Mouse (Mus musculus) midbrain, embryonic 11.5 days (tissue): Measurements from ENCODE around the gene Cacna1i. TPM values are rescaled to one million over a fixed set of nuclear protein-coding genes. Genes with fewer than 3 reads are reported as not detected.

Experiments
- ATAC-seq: fragments of 200-750 bp; cut with Nextera tagmentation; 2 replicates; pipeline ENCODE4 v1.8.0; 2017; ENCODE audit warnings: moderate TSS enrichment, moderate library complexity; ENCODE audit not compliant: low FRiP score
- DNase-seq: peaks from one replicate; pipeline ENCODE4 v3.0.0; 2015; ENCODE audit warnings: low spot score; ENCODE audit errors: missing footprints
- H3K27ac ChIP-seq: fragments of 300-500 bp; sonication (generic); 2 replicates; pipeline ENCODE4 v1.5.1; 2014; ENCODE audit warnings: low read depth, low read length
- H3K27me3 ChIP-seq: fragments of 300-500 bp; sonication (generic); 2 replicates; pipeline ENCODE4 v1.6.1; 2014; ENCODE audit warnings: mild to moderate bottlenecking, low read length, moderate library complexity, mixed read lengths; ENCODE audit not compliant: control insufficient read depth, insufficient read depth
- H3K36me3 ChIP-seq: fragments of 300-500 bp; sonication (generic); 2 replicates; pipeline ENCODE4 v1.6.1; 2014; ENCODE audit warnings: mild to moderate bottlenecking, low read length, moderate library complexity, mixed read lengths; ENCODE audit not compliant: control insufficient read depth, insufficient read depth
- H3K4me1 ChIP-seq: fragments of 300-500 bp; sonication (generic); 2 replicates; pipeline ENCODE4 v1.6.1; 2014; ENCODE audit warnings: low read length; ENCODE audit not compliant: control insufficient read depth, insufficient read depth
- H3K4me2 ChIP-seq: fragments of 300-500 bp; sonication (generic); 2 replicates; pipeline ENCODE4 v1.6.1; 2014; ENCODE audit warnings: mild to moderate bottlenecking, moderate library complexity
- H3K4me3 ChIP-seq: fragments of 300-500 bp; sonication (generic); 2 replicates; pipeline ENCODE4 v1.5.1; 2014; ENCODE audit warnings: low read depth, low read length
- H3K9ac ChIP-seq: fragments of 300-500 bp; sonication (generic); 2 replicates; pipeline ENCODE4 v1.6.1; 2014; ENCODE audit warnings: low read length
- H3K9me3 ChIP-seq: fragments of 300-500 bp; sonication (generic); 2 replicates; pipeline ENCODE4 v1.6.1; 2016; ENCODE audit warnings: low read length; ENCODE audit not compliant: control insufficient read depth
- WGBS: fragments of 180-500 bp; shearing (Covaris S2); extraction: QIAGEN DNeasy Blood & Tissue Kit; methylation state at CpG from one replicate; pipeline ENCODE4 v1.1.7; 2014; 5-methylcytosine and 5-hydroxymethylcytosine counted together
- polyA plus RNA-seq: library from polyadenylated mRNA; unstranded; fragments of >200 nt; fragmentation: Nextera tagmentation; extraction: Ambion mirVana; gene quantifications from 2 replicates; pipeline ENCODE4 v1.2.1, GENCODE M21; 2014

Cacna1i gene
- polyA plus RNA-seq, 1 experiment from 2014 or later: 0.05 TPM

DNA sequence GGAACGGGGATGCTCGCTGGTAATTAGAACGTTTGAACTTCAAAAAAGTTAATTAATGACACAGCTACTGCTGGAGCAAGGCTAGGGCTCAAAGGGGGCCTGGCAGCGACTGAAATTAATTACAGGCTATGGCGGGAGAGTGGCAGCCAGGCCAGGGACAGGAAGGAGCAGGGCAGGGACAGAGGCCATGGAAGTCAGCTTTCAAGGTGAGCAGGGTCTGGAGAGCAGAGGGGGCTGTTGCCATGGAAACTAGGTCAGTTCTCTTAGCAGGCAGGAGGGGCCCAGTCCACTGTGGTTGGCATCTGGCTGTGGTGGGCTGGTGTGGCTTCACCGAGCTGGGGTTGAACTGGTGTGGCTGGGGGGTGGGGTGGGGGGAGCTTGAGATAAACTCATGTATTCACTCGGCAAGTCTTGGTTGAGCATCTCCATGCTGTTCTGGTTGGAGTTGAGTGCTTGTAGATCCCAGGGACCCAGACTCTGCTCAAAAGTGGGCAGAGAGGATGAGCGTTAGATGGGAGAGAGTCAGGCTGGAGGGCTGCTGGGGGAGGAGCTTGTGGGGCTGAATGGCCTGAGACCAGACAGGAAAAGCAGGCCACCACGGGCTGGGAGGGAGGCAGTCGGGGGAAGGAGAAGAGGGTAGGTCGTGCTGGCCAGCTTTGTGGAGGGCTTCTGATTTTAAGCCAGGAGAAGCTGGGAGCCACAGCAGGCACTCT lies 31.7 kb downstream of the Cacna1i start:
- Histone ChIP-seq H3K36me3 (no peaks in the 10 kb centered on the region), H3K4me1 (peaks cover 17% of the 10 kb centered on the region), H3K27me3 (no peaks in the 10 kb centered on the region), H3K4me2 (no peak overlapping the region), H3K4me3 (no peak overlapping the region), H3K9ac (peak overlapping the region; percentile 3; the same call in 1 of the 2 replicates), H3K27ac (no peak overlapping the region), H3K9me3 (no peaks in the 10 kb centered on the region)
- WGBS: 20% methylated on average over 11 of the region's 11 CpGs
- DNase-seq (no peak), ATAC-seq (peak; percentile 63; the same call in 1 of the 2 replicates)

DNA sequence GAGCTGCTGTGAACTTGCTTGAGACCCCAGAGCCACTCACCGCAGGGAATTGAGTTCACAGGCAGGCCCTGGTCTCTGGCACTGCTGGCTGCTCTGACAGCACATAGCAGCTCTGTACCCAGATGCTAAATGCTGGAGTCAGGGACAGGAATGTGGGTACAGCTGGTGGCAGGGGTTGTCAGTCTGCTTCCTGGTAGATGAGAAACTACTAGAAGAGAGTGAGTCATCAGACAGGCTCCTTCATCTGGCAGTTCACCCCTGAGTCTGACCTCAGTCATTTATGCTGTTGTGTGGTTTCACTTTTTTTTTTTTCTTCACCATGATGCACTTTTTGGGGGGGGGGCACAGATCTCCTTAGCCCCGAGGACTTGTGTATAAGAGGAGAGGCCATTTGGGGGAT lies 32.3 kb downstream of the Cacna1i start:
- H3K9ac ChIP-seq: peak overlapping the region; percentile 3; the same call in 1 of the 2 replicates
- WGBS: 56% methylated on average over 2 of the region's 2 CpGs
- no peaks in the 10 kb centered on the region for H3K9me3 ChIP-seq
- no peak overlapping the region for H3K27ac ChIP-seq
- DNase-seq (no peak), ATAC-seq (no peak)
- H3K36me3 ChIP-seq: no peaks in the 10 kb centered on the region
- H3K4me3 ChIP-seq: no peak overlapping the region
- H3K27me3 ChIP-seq: no peaks in the 10 kb centered on the region
- no peak overlapping the region for H3K4me2 ChIP-seq
- peaks cover 17% of the 10 kb centered on the region for H3K4me1 ChIP-seq

DNA sequence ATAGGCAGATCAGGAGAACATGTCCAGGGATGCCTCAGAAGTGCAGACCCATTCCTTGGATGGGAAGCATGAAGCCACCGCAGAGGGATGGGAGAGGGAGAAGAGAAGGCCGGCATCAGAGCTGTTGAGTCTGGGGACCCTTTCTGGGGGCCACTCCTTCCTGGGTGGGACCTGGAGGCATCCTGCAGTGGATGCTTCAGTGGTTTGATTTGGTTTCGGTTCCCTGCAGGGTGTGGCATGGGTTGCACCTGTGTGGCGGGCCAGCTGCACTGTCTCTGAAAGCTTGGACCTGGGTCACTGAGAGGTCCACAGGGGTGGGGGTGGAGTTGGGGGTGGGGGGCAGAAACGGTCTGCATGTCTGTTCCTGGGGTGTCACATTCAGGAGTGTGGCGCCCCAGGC lies 32.9 kb downstream of the Cacna1i start:
- no peaks in the 10 kb centered on the region for H3K9me3 ChIP-seq
- no peak overlapping the region for H3K4me2 ChIP-seq
- no peak overlapping the region for H3K27ac ChIP-seq
- DNase-seq: no peak
- H3K27me3 ChIP-seq: no peaks in the 10 kb centered on the region
- ATAC-seq: no peak
- H3K4me1 ChIP-seq: peaks cover 13% of the 10 kb centered on the region
- no peak overlapping the region for H3K4me3 ChIP-seq
- H3K36me3 ChIP-seq: no peaks in the 10 kb centered on the region
- no peak overlapping the region for H3K9ac ChIP-seq
- 78% methylated on average over 6 of the region's 6 CpGs for WGBS

DNA sequence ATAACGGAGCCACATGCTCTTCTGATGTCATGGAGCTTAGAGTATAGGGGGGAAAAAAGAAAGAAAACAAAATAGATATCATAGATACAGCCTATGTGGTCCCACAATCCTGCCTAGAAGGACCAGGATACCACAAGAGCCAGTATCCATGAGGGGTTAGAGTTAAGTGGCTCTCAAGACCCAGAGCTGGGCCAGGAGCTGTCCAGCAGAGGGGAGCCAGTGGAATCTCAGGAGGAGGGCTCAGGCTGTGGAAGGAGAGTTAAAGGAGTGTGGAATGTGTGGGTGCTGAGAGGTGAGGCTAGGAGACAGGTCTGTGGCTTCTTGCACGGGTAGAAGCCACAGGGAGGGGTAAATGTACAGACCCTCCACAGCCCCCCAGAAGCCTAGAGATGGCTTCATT lies 38.2 kb downstream of the Cacna1i start:
- no peak overlapping the region for H3K4me3 ChIP-seq
- no peak overlapping the region for H3K9ac ChIP-seq
- WGBS: 76% methylated on average over 2 of the region's 2 CpGs
- ATAC-seq (no peak), DNase-seq (no peak)
- H3K4me1 ChIP-seq: no peaks in the 10 kb centered on the region
- no peak overlapping the region for H3K4me2 ChIP-seq
- H3K27ac ChIP-seq: no peak overlapping the region
- no peaks in the 10 kb centered on the region for H3K36me3 ChIP-seq
- no peaks in the 10 kb centered on the region for H3K27me3 ChIP-seq
- no peaks in the 10 kb centered on the region for H3K9me3 ChIP-seq

DNA sequence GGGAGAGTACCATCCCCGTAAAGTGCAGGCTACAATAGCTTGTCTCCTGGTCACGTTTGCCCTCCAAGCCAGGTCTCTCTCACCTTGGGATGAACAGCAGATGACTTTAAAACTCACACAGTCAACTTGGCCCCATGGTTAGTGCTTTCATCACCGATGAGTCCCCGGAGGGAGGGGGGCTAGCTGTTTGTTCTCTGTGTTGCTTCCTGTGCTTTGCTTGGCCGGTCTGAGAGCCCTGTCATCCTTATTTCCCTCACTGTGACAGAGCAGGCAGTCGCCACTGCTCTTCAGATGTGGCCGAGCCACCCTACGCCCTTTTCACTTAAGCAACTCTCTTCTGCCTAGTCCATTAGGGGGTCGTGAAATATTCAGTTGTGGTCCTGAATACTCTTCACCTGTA lies 38.7 kb downstream of the Cacna1i start:
- Histone ChIP-seq H3K4me2 (no peak overlapping the region), H3K27me3 (no peaks in the 10 kb centered on the region), H3K27ac (no peak overlapping the region), H3K4me1 (no peaks in the 10 kb centered on the region), H3K9me3 (no peaks in the 10 kb centered on the region), H3K36me3 (no peaks in the 10 kb centered on the region), H3K9ac (no peak overlapping the region), H3K4me3 (no peak overlapping the region)
- WGBS: 81% methylated on average over 9 of the region's 9 CpGs
- DNase-seq (no peak), ATAC-seq (no peak)

DNA sequence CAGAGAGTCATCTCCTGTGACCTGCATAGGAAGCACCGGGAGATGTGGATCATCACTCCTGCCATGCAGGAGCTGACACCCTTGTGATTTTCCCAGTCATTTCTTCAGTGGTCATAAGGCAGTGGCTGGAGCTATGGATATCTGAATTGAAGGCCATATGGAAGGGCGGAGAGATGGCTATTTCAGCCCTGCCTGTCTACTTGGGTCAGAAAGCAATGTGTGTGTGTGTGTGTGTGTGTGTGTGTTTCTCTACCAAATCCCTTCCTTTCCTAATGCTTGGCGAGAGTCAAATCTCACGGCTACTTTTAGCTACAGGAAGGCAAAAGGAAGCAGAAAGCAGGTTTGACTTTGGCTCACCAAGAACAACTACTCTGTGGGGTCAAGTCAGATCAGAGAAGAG lies 39.9 kb downstream of the Cacna1i start:
- no peak for ATAC-seq
- no peak for DNase-seq
- Histone ChIP-seq H3K4me1 (no peaks in the 10 kb centered on the region), H3K9ac (no peak overlapping the region), H3K4me3 (no peak overlapping the region), H3K27me3 (no peaks in the 10 kb centered on the region), H3K9me3 (no peaks in the 10 kb centered on the region), H3K27ac (no peak overlapping the region), H3K4me2 (no peak overlapping the region), H3K36me3 (no peaks in the 10 kb centered on the region)
- 81% methylated on average over 4 of the region's 4 CpGs for WGBS

DNA sequence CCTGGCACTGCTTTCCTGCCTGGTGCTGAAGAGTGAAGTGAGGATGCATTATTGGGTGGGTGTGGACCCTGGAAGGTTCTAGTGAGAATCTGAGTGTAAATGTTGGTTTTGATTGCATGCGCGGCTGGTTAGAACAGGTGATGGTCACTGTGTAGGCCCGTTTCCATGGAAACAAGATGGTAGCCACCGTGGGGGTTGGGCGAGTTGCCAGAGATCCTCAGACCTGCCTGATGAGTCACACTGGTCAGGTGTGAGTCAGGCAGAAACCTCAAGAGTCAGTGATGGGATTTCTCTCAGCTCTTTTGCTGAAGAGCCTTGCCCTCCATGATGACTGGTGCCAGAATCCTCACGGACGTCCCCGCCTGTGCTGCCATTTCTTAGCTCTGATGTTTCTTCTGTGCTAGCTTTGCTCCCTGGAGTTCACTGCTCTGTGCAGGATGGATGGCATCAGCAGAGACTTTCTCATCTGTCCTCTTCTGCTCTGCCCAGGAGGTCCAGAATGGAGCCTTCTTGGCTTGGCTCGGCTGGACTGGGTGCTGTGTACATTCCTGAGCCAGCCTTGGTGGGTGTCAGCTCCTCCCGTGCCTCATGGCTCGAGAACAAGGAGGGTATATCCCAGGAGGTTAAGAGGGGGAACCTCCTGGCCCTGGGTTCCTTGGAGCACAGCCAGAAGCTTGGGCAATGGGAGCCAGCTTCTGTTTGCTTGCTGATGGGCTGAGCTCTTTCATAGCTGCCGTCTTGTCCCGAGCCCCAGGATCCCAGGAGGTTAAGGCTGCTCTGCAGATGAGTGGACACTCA lies 40.9 kb downstream of the Cacna1i start:
- ATAC-seq (no peak), DNase-seq (no peak)
- 88% methylated on average over 13 of the region's 13 CpGs for WGBS
- no peak overlapping the region for H3K4me2 ChIP-seq
- H3K4me3 ChIP-seq: no peak overlapping the region
- H3K27me3 ChIP-seq: no peaks in the 10 kb centered on the region
- no peaks in the 10 kb centered on the region for H3K36me3 ChIP-seq
- H3K9me3 ChIP-seq: no peaks in the 10 kb centered on the region
- no peaks in the 10 kb centered on the region for H3K4me1 ChIP-seq
- no peak overlapping the region for H3K9ac ChIP-seq
- H3K27ac ChIP-seq: no peak overlapping the region

DNA sequence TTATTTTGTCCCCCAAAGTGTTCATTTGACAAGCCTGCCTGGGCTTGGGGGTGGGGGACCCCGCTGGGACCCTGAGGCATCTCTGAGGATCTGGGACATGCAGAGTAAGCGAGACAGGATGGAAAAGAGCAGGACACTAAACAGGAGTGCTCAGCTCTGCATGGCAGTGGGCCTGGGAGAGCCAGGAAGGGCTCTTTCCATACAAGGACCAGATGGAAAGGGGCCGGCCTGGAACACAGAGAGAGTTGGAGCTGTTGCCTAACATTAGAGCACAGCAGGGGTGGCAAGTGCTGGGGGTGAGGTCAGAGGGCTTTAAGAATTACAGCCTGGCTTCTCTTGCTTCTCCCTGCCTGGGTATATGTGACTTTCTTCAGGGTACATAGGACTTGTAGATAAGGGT lies 43.2 kb downstream of the Cacna1i start:
- 62% methylated on average over 3 of the region's 3 CpGs for WGBS
- H3K27me3 ChIP-seq: no peaks in the 10 kb centered on the region

DNA sequence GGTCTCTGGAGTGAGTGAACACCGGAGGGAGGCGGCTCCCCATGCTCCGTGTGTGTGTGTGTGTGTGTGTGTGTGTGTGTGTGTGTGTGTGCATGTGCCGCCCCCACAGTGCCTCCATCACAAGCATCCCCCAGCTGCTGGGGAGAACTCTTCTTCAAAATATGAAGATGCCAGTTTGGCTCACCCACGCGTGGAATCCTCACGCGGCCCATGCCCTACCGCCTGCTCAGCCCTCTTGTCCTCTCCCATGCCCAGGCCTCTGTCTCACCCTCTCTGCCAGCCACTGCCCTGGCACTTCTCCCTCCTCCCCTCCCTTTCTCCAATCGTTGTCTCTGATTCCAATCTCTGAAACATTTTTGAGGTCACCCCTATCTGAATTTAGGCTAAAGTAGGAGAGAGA lies 47.7 kb downstream of the Cacna1i start:
- DNase-seq: no peak
- Histone ChIP-seq H3K36me3 (no peaks in the 10 kb centered on the region), H3K4me3 (no peak overlapping the region), H3K4me1 (no peaks in the 10 kb centered on the region), H3K4me2 (no peak overlapping the region), H3K27me3 (no peaks in the 10 kb centered on the region), H3K9ac (no peak overlapping the region), H3K27ac (no peak overlapping the region), H3K9me3 (no peaks in the 10 kb centered on the region)
- WGBS: 83% methylated on average over 10 of the region's 10 CpGs
- ATAC-seq: no peak

More for the DNA sequence above, 43.2 kb downstream of the Cacna1i start:
- Histone ChIP-seq H3K36me3 (no peaks in the 10 kb centered on the region), H3K9ac (no peak overlapping the region), H3K27ac (no peak overlapping the region), H3K4me1 (no peaks in the 10 kb centered on the region), H3K4me2 (no peak overlapping the region), H3K4me3 (no peak overlapping the region), H3K9me3 (no peaks in the 10 kb centered on the region)
- DNase-seq (no peak), ATAC-seq (no peak)
